Mouse (Mus musculus) liver, embryonic 15.5 days (tissue): ENCODE measurements around the gene Etfbkmt. TPM values are rescaled to one million over a fixed set of nuclear protein-coding genes. Genes with fewer than 3 reads are reported as not detected.
A peak's percentile ranks its signal among the peaks of the same experiment; 100 is the strongest.

ENCODE experiments used
- ATAC-seq: fragments of 200-750 bp; cut with Nextera tagmentation; 2 replicates; pipeline ENCODE4 v1.8.0; 2017; ENCODE audit warnings: moderate number of reproducible peaks, mild to moderate bottlenecking, moderate library complexity; ENCODE audit not compliant: insufficient read depth
- H3K27ac ChIP-seq: fragments of 300-500 bp; sonication (generic); replicated peaks from 2 replicates; pipeline ENCODE4 v1.5.1; 2015; ENCODE audit warnings: mild to moderate bottlenecking, inconsistent platforms
- H3K27me3 ChIP-seq: fragments of 300-500 bp; sonication (generic); 2 replicates; pipeline ENCODE4 v1.6.1; 2015; ENCODE audit warnings: mild to moderate bottlenecking, inconsistent platforms
- H3K36me3 ChIP-seq: fragments of 300-500 bp; sonication (generic); replicated peaks from 2 replicates; pipeline ENCODE4 v1.6.1; 2015; ENCODE audit warnings: moderate library complexity, mild to moderate bottlenecking, inconsistent platforms
- H3K4me1 ChIP-seq: fragments of 300-500 bp; sonication (generic); replicated peaks from 2 replicates; pipeline ENCODE4 v1.6.1; 2015; ENCODE audit warnings: inconsistent platforms
- H3K4me2 ChIP-seq: fragments of 300-500 bp; sonication (generic); 2 replicates; pipeline ENCODE4 v1.6.1; 2015; ENCODE audit warnings: moderate library complexity, mild to moderate bottlenecking, inconsistent platforms
- H3K4me3 ChIP-seq: fragments of 300-500 bp; sonication (generic); replicated peaks from 2 replicates; pipeline ENCODE4 v1.5.1; 2015; ENCODE audit warnings: mild to moderate bottlenecking, inconsistent platforms
- H3K9ac ChIP-seq: fragments of 300-500 bp; sonication (generic); 2 replicates; pipeline ENCODE4 v1.6.1; 2015; ENCODE audit warnings: moderate library complexity, mild to moderate bottlenecking, inconsistent platforms
- H3K9me3 ChIP-seq: fragments of 300-500 bp; sonication (generic); replicated peaks from 2 replicates; pipeline ENCODE4 v1.6.1; 2016; ENCODE audit warnings: inconsistent platforms
- WGBS: fragments of 180-500 bp; shearing (Covaris S2); methylation state at CpG from one replicate; pipeline ENCODE4 v1.1.7; 2015; ENCODE audit warnings: mixed read lengths; ENCODE audit not compliant: insufficient replicate concordance; 5-methylcytosine and 5-hydroxymethylcytosine counted together
- polyA plus RNA-seq: library from polyadenylated mRNA; unstranded; fragments of >200 nt; fragmentation: Nextera tagmentation; extraction: Ambion mirVana; gene quantifications from 2 replicates; pipeline ENCODE4 v1.2.1, GENCODE M21; 2015

The Etfbkmt gene
- polyA plus RNA-seq, 1 experiment from 2014 or later = 11.4 TPM

GRCm38 (mm10) chr6:149134391-149135150 is 5.1 kb upstream of the Etfbkmt start:
- no peak overlapping the region for H3K9ac ChIP-seq
- H3K27ac ChIP-seq = no peak overlapping the region

GRCm38 (mm10) chr6:149135631-149136030 is 4.0 kb upstream of the Etfbkmt start:
- H3K4me1 ChIP-seq = peaks cover 11% of the 10 kb centered on the region; the same call in 1 of the 2 replicates
- no peaks in the 10 kb centered on the region for H3K9me3 ChIP-seq
- no peak overlapping the region for H3K9ac ChIP-seq
- no peak overlapping the region for H3K4me3 ChIP-seq
- no peaks in the 10 kb centered on the region for H3K27me3 ChIP-seq
- 54% methylated on average over 6 of the region's 6 CpGs for WGBS
- no peak overlapping the region for H3K27ac ChIP-seq
- no peaks in the 10 kb centered on the region for H3K36me3 ChIP-seq
- no peak for ATAC-seq
- no peak overlapping the region for H3K4me2 ChIP-seq

More at GRCm38 (mm10) chr6:149134391-149135150, 5.1 kb upstream of the Etfbkmt start:
- H3K4me3 ChIP-seq = no peak overlapping the region
- no peak overlapping the region for H3K4me2 ChIP-seq
- 35% methylated on average over 5 of the region's 5 CpGs for WGBS
- H3K36me3 ChIP-seq = no peaks in the 10 kb centered on the region
- H3K9me3 ChIP-seq = no peaks in the 10 kb centered on the region
- ATAC-seq = no peak
- H3K4me1 ChIP-seq = peaks cover 11% of the 10 kb centered on the region; the same call in 1 of the 2 replicates
- H3K27me3 ChIP-seq = no peaks in the 10 kb centered on the region

DNA sequence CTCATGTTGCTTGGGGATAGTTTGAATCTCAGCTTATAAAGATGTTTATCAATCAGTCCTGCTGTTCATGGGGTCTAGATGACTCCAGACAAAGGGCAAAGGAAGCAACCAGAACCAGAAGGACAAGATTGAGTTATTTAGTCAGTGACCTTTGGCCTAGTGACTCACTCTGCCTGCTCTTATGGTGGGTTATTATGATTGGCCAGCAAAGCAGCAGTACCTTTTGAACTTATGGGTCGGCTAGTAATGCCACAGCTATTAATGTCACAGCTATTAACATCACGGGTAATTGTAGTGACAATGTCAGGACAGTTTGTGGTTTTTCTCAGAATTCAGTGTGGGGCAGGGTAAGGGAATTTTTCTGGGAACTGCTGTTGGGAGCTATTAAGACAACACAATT is 1.7 kb upstream of the Etfbkmt start:
- 44% methylated on average over 2 of the region's 2 CpGs for WGBS
- no peak for ATAC-seq
- peaks cover 25% of the 10 kb centered on the region for H3K4me1 ChIP-seq

DNA sequence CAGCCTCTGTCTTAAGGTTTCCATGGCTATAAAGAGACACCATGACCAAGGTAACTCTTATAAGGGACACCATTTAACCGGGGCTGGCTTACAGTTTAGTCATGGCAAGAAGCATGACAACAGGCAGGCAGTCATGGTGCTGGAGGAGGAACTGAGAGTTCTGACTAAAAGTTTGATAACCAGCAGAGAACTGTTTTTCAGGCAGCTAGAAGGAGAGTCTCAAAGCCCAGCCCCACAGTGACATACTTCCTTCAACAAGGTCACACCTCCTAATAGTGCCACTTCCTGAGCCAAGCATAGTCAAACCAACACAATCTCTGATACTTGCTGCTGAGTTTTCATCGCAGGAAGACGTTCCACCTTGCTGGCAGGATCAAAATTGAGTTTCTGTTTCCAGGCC is 638 bp upstream of the Etfbkmt start:
- no peak overlapping the region for H3K9ac ChIP-seq
- H3K4me3 ChIP-seq = no peak overlapping the region
- no peak overlapping the region for H3K4me2 ChIP-seq
- H3K27ac ChIP-seq = no peak overlapping the region
- H3K27me3 ChIP-seq = no peaks in the 10 kb centered on the region
- no peak for ATAC-seq
- WGBS = 71% methylated on average over 3 of the region's 3 CpGs
- no peaks in the 10 kb centered on the region for H3K9me3 ChIP-seq
- peaks cover 4% of the 10 kb centered on the region for H3K36me3 ChIP-seq
- peaks cover 28% of the 10 kb centered on the region for H3K4me1 ChIP-seq

More for the DNA sequence above, 1.7 kb upstream of the Etfbkmt start:
- Histone ChIP-seq H3K9me3 (no peaks in the 10 kb centered on the region), H3K9ac (no peak overlapping the region), H3K4me3 (no peak overlapping the region), H3K27ac (no peak overlapping the region), H3K36me3 (0 out of 2 replicates have a peak, but pooled peaks cover 1% of the 10 kb centered on the region), H3K4me2 (no peak overlapping the region), H3K27me3 (no peaks in the 10 kb centered on the region)

GRCm38 (mm10) chr6:149141393-149142173 is 1.9 kb downstream of the Etfbkmt start:
- Histone ChIP-seq H3K9ac (peak overlapping the region; percentile 59), H3K9me3 (no peaks in the 10 kb centered on the region), H3K27ac (peak overlapping the region; percentile 74), H3K27me3 (no peaks in the 10 kb centered on the region), H3K36me3 (peaks cover 8% of the 10 kb centered on the region), H3K4me3 (peak overlapping the region; percentile 61), H3K4me2 (peak overlapping the region; percentile 65), H3K4me1 (peaks cover 20% of the 10 kb centered on the region)
- 2% methylated on average over 36 of the region's 36 CpGs for WGBS
- peak; percentile 98 for ATAC-seq

GRCm38 (mm10) chr6:149145143-149145542 is 5.5 kb downstream of the Etfbkmt start:
- WGBS = 91% methylated on average over 1 of the region's 1 CpGs
- Histone ChIP-seq H3K9ac (no peak overlapping the region), H3K4me2 (no peak overlapping the region), H3K4me3 (no peak overlapping the region), H3K27me3 (no peaks in the 10 kb centered on the region), H3K4me1 (peaks cover 20% of the 10 kb centered on the region), H3K36me3 (peaks cover 8% of the 10 kb centered on the region), H3K9me3 (no peaks in the 10 kb centered on the region), H3K27ac (no peak overlapping the region)
- no peak for ATAC-seq

DNA sequence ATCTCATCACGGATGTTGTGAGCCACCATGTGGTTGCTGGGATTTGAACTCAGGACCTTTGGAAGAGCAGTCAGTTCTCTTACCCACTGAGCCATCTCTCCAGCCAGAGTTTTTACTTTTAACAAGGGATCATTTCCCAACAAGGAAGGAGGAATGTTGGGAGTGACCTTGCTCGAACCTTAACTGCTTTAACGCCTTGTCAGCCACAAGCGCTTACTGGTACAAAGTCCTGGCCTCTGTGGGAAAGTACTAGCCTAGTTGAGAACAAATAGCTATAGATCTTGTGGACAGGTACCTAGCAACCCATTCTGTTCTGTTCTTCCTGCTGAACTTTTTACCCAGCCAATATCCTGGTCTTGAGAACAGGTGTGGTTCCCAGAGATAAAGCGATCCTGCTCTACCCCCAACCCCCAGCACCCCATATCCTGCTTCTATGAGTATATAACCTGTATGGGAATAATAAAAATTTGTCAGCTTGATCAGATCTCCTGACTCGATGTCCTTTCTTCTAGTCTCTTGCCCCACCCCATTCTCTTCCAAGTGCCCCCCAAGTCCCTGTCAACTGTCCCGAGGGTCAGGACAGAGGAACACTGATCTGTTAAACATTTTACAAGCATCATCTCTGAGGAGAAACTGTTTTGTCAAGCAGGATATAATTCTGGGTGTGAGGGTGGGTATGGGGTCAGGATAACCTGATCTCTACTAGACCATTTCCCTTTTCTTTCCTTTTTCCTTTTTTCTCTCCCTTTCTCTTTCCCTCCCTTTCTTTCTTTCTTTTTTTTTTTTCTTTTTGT is 9.0 kb downstream of the Etfbkmt start:
- H3K27me3 ChIP-seq = no peaks in the 10 kb centered on the region
- no peak overlapping the region for H3K4me3 ChIP-seq
- H3K4me1 ChIP-seq = no peaks in the 10 kb centered on the region
- H3K36me3 ChIP-seq = peaks cover 4% of the 10 kb centered on the region
- no peaks in the 10 kb centered on the region for H3K9me3 ChIP-seq
- 65% methylated on average over 7 of the region's 7 CpGs for WGBS
- no peak for ATAC-seq
- H3K27ac ChIP-seq = no peak overlapping the region
- no peak overlapping the region for H3K9ac ChIP-seq
- no peak overlapping the region for H3K4me2 ChIP-seq

DNA sequence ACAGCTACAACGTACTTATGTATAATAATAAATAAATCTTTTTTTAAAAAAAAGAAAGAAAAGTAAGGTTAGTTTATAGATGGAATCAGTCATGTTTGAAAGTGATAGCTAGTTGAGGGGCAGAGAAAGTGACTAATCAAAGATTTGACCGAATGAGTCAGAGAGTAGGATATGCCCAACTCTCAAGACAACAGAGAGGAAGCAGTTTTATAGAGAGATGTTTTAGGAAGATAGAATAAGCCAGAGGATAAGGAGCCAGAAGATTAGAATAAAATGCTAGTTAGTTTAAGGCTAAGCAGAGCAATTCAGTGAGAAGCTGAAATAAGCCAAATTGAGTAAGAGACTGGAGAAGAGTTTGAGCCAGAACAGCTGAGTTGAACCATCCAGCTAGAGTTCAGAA is 12.5 kb downstream of the Etfbkmt start:
- H3K27me3 ChIP-seq = no peaks in the 10 kb centered on the region
- no peak overlapping the region for H3K9ac ChIP-seq
- H3K4me3 ChIP-seq = no peak overlapping the region
- peaks cover 19% of the 10 kb centered on the region for H3K4me1 ChIP-seq
- H3K4me2 ChIP-seq = no peak overlapping the region
- 71% methylated on average over 2 of the region's 2 CpGs for WGBS
- ATAC-seq = no peak
- H3K9me3 ChIP-seq = no peaks in the 10 kb centered on the region
- no peak overlapping the region for H3K27ac ChIP-seq
- H3K36me3 ChIP-seq = no peaks in the 10 kb centered on the region

GRCm38 (mm10) chr6:149153473-149154115 is 13.9 kb downstream of the Etfbkmt start:
- no peak for ATAC-seq
- Histone ChIP-seq H3K9ac (no peak overlapping the region), H3K9me3 (no peaks in the 10 kb centered on the region), H3K27me3 (no peaks in the 10 kb centered on the region), H3K36me3 (no peaks in the 10 kb centered on the region), H3K4me1 (peaks cover 19% of the 10 kb centered on the region), H3K4me3 (no peak overlapping the region), H3K27ac (no peak overlapping the region), H3K4me2 (no peak overlapping the region)
- 43% methylated on average over 6 of the region's 6 CpGs for WGBS

DNA sequence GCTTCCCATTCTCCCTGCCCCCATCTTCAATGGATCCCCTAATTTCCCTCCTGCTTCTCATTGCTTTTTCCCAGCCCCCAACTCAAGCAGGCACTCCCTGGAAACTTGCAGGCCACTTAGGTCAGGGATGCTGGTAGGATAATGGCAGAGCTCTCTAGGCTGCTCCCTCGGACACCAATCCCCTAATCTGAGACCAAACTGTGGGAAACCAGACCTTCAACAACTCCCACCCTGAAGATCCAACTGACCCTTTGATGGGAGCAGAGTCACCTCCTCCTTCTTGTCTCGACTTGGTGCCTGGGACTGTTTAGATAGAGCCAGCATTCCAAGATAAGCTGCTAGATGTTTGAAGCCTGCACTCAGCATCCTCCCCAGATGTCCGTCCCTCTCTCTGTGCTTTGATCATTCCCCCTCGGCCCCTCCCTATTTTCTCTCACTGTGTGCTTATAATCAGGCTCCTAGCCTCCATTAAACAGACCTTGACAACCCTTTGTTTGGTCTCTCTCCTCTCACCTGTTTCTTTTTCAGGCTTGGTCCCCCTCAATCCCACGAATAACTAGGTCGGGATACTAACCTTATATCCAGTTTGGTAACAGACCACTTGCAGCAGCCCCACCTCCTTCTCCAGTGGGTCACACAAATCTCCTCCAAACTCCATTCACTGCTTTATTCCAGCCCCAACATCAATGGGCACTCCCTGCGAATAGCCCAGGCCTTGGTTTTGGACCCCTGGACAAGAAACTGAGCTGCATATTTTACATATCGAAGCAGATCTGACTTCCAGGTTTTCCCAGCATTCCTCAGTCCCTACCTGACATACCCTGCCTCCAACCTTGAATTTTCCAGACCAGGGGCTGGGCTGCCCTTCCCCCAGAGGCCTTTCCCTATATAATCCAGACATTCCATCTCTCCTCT is 14.7 kb downstream of the Etfbkmt start:
- H3K4me1 ChIP-seq = peaks cover 19% of the 10 kb centered on the region
- H3K36me3 ChIP-seq = no peaks in the 10 kb centered on the region
- 36% methylated on average over 8 of the region's 8 CpGs for WGBS
- no peak overlapping the region for H3K4me3 ChIP-seq
- H3K9me3 ChIP-seq = no peaks in the 10 kb centered on the region
- no peak overlapping the region for H3K4me2 ChIP-seq
- no peak overlapping the region for H3K9ac ChIP-seq
- no peaks in the 10 kb centered on the region for H3K27me3 ChIP-seq
- no peak for ATAC-seq
- no peak overlapping the region for H3K27ac ChIP-seq
